Mouse (Mus musculus): ENCODE data around the gene Gm10337. TPM values are rescaled to one million over a fixed set of nuclear protein-coding genes. Genes with fewer than 3 reads are reported as not detected.

The Gm10337 gene
- polyA plus RNA-seq, 1 experiment from 2014 or later = 4.2 TPM

DNA sequence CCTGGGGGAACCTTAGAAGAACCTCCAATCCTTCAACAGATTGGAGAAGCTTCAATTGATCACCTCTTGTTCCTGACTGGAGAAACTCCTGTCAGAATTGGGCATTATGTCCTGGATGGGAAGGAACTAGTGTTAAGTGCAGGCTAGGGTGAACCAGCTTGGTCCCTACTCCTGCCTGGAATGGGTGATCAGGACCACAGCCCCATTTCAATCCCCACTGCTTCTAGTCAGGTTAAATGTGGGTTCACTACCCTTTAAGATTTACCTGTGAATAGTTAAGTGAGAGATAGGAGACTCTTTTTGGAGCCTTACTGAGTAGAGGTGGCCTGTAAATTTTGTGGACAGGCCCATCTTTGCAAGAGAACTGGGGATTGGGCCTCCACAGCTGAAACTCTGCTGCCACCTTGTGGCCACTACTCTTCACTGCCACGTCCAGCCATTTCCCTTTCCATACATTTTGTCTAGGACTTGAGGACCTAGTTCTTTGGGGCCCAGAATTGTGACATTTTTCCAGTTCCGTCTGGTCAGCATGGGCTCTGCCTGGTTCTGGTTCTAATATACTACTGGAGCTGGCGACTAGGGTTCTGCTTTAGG lies 21.5 kb downstream of the Gm10337 start, which contains the start of gene Npff:
TSS of gene Npff (minus strand) at position 51 of the 594 bp plus-strand sequence.
- H3K36me3 ChIP-seq (ENCODE audit: control insufficient read depth, insufficient read depth, low read length) = peaks cover 79% of the 10 kb centered on the region
- ATAC-seq (ENCODE audit: insufficient number of reproducible peaks, insufficient read depth, low FRiP score, low read depth) = no peak
- no peak within 1 kb of the TSS for H3K4me3 ChIP-seq (ENCODE audit: control insufficient read depth in 1 of 2, insufficient read depth in 1 of 2, low read depth in 1 of 2, low read length in 2 of 2)
- peak within 1 kb of the TSS; percentile 25; the same call in 1 of the 2 replicates for H3K9ac ChIP-seq (ENCODE audit: low read length)
- H3K27me3 ChIP-seq (ENCODE audit: control insufficient read depth, insufficient read depth, low read length) = no peaks in the 10 kb centered on the region
- WGBS = 12% methylated on average over 3 of the region's 3 CpGs
- H3K27ac ChIP-seq (replicated peaks in 1 of 2; ENCODE audit: control insufficient read depth in 1 of 2, insufficient read depth in 1 of 2, low read depth in 2 of 2, low read length in 2 of 2) = no peak within 1 kb of the TSS
- no peak within 1 kb of the TSS for H3K4me2 ChIP-seq (ENCODE audit: low read length)
- H3K4me1 ChIP-seq (ENCODE audit: control insufficient read depth in 2 of 2, insufficient read depth in 2 of 2, low read length in 2 of 2) = peaks cover 4 to 9% of the 10 kb centered on the region in 2 experiments; a peak in 3 of 4 replicates
- no peaks in the 10 kb centered on the region for H3K9me3 ChIP-seq (ENCODE audit: control insufficient read depth, low read length)

DNA sequence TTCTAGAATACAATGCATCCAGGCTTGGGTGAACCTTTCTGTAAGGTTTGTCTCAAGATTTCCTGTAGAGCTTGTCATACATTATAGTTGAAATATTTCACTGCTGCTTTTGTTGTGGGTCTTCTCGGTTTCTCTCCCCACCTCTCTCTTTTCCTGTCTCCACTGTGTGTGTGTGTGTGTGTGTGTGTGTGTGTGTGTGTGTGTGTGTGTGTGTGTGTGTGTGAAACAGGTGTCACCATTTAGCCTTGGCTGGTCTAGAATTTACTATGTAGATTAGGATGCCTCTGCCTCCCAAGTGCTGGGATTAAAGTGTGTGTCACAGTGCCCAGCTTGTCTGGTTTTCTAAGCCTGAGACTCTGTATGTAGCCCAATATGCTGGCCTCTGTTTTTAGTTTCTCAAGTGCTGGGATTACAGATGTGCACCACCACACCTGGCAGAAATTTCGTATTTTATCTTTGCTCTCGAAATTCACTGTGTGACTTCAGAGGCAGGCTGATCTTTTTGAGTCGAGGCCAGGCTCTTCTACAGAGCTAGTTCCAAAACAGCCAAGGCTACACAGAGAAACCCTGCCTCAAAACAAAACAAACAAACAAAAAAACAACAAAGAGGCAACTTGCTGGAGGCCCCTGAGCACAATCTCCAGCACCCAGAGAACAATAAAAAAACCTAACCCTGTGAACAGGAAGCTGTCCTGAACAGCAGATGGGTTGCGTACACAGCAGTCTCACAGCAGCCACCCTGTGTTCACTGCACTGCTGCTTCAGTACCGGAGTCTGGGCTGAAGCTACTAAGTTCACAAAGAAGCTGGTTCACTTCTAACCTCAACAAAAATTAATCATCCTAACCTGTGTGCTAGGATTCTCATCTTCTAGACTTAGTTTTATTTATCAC lies 22.8 kb downstream of the Gm10337 start:
- 82% methylated on average over 6 of the region's 6 CpGs for WGBS
- ATAC-seq (ENCODE audit: insufficient number of reproducible peaks, insufficient read depth, low FRiP score, low read depth) = no peak
- H3K36me3 ChIP-seq (ENCODE audit: control insufficient read depth, insufficient read depth, low read length) = peaks cover 83% of the 10 kb centered on the region

DNA sequence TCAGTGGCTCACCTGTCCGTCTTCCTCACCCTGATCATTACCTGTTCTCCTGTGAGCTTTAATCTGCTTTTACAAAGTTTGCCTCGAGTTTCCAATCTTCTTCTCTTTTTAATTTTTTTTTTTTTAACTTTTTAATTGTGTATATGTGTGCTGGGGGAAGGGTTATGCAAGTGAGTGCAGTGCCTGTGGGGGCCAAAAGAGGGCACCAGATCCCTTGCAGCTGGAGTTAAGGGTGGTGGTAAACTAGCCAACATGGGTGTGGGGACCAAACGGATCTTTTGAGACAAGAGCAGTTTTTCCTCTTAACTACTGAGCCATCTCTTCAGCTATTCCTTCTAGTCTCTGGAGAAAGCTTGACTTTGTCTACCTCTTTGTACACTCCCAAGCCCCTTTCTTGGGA lies 24.4 kb downstream of the Gm10337 start:
- ATAC-seq (ENCODE audit: insufficient number of reproducible peaks, insufficient read depth, low FRiP score, low read depth) = no peak

More for the DNA sequence above, 22.8 kb downstream of the Gm10337 start:
- H3K9ac ChIP-seq (ENCODE audit: low read length) = no peak overlapping the region
- H3K27me3 ChIP-seq (ENCODE audit: control insufficient read depth, insufficient read depth, low read length) = no peaks in the 10 kb centered on the region
- H3K4me2 ChIP-seq (ENCODE audit: low read length) = no peak overlapping the region
- no peak overlapping the region for H3K4me3 ChIP-seq (ENCODE audit: control insufficient read depth in 1 of 2, insufficient read depth in 1 of 2, low read depth in 1 of 2, low read length in 2 of 2)
- no peaks in the 10 kb centered on the region for H3K9me3 ChIP-seq (ENCODE audit: control insufficient read depth, low read length)
- no peak overlapping the region for H3K27ac ChIP-seq (replicated peaks in 1 of 2; ENCODE audit: control insufficient read depth in 1 of 2, insufficient read depth in 1 of 2, low read depth in 2 of 2, low read length in 2 of 2)
- H3K4me1 ChIP-seq (ENCODE audit: control insufficient read depth in 2 of 2, insufficient read depth in 2 of 2, low read length in 2 of 2) = no peaks in the 10 kb centered on the region

DNA sequence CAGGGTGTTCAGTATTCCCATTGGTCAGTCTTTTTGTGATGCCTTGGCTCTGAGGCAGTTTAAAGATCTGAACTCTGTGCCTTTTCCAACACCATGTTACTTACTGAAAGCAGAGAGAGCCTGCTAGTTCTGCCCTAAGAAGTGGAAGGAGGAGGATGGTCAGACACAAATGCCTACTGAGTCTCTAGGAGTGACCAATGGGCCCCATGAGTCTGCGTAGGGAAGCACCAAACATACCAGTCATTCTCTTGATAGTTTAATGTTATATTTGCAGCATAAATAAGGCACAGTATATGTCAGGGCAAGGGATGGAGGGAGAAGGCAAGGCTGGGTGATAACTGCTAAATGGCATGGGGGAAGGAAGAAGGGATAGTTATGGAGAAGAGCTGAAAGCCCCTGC lies 24.9 kb downstream of the Gm10337 start:
- H3K4me1 ChIP-seq (ENCODE audit: control insufficient read depth in 2 of 2, insufficient read depth in 2 of 2, low read length in 2 of 2) = no peaks in the 10 kb centered on the region
- WGBS = 92% methylated on average over 1 of the region's 1 CpGs
- H3K9me3 ChIP-seq (ENCODE audit: control insufficient read depth, low read length) = no peaks in the 10 kb centered on the region
- H3K9ac ChIP-seq (ENCODE audit: low read length) = no peak overlapping the region
- H3K27ac ChIP-seq (replicated peaks in 1 of 2; ENCODE audit: control insufficient read depth in 1 of 2, insufficient read depth in 1 of 2, low read depth in 2 of 2, low read length in 2 of 2) = no peak overlapping the region
- no peaks in the 10 kb centered on the region for H3K27me3 ChIP-seq (ENCODE audit: control insufficient read depth, insufficient read depth, low read length)
- H3K4me2 ChIP-seq (ENCODE audit: low read length) = no peak overlapping the region
- no peak for ATAC-seq (ENCODE audit: insufficient number of reproducible peaks, insufficient read depth, low FRiP score, low read depth)
- peaks cover 88% of the 10 kb centered on the region for H3K36me3 ChIP-seq (ENCODE audit: control insufficient read depth, insufficient read depth, low read length)
- H3K4me3 ChIP-seq (ENCODE audit: control insufficient read depth in 1 of 2, insufficient read depth in 1 of 2, low read depth in 1 of 2, low read length in 2 of 2) = no peak overlapping the region

More for the DNA sequence above, 24.4 kb downstream of the Gm10337 start:
- Histone ChIP-seq H3K4me2 (ENCODE audit: low read length) (no peak overlapping the region), H3K27me3 (ENCODE audit: control insufficient read depth, insufficient read depth, low read length) (no peaks in the 10 kb centered on the region), H3K36me3 (ENCODE audit: control insufficient read depth, insufficient read depth, low read length) (peaks cover 85% of the 10 kb centered on the region), H3K9ac (ENCODE audit: low read length) (no peak overlapping the region), H3K4me3 (ENCODE audit: control insufficient read depth in 1 of 2, insufficient read depth in 1 of 2, low read depth in 1 of 2, low read length in 2 of 2) (no peak overlapping the region), H3K27ac (replicated peaks in 1 of 2; ENCODE audit: control insufficient read depth in 1 of 2, insufficient read depth in 1 of 2, low read depth in 2 of 2, low read length in 2 of 2) (no peak overlapping the region), H3K4me1 (ENCODE audit: control insufficient read depth in 2 of 2, insufficient read depth in 2 of 2, low read length in 2 of 2) (no peaks in the 10 kb centered on the region), H3K9me3 (ENCODE audit: control insufficient read depth, low read length) (no peaks in the 10 kb centered on the region)
- 75% methylated on average over 3 of the region's 3 CpGs for WGBS

DNA sequence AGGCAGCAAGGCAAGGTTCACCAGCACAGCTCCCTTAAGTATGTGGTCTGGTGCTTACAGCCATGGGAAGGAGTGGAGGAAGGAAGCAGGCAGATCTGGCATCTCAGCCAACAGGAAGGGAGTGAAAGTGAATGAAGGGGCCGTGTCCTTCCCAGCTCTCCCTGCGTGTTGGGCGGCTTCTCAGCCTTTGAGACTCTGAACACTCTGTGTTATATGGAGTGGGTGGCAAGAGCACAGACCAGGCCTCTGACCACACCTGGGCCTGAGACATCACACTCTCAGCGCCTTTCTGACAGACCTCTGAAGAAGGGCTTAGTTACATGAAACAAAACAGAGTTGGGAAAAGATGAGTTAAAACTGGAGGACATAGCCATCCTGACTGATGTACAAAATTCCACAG lies 27.0 kb downstream of the Gm10337 start:
- H3K27ac ChIP-seq (replicated peaks in 1 of 2; ENCODE audit: control insufficient read depth in 1 of 2, insufficient read depth in 1 of 2, low read depth in 2 of 2, low read length in 2 of 2) = no peak overlapping the region
- 71% methylated on average over 4 of the region's 4 CpGs for WGBS

GRCm38 (mm10) chr15:102531586-102531985 lies 28.1 kb downstream of the Gm10337 start:
- no peak overlapping the region for H3K27ac ChIP-seq (replicated peaks in 1 of 2; ENCODE audit: control insufficient read depth in 1 of 2, insufficient read depth in 1 of 2, low read depth in 2 of 2, low read length in 2 of 2)
- no peaks in the 10 kb centered on the region for H3K9me3 ChIP-seq (ENCODE audit: control insufficient read depth, low read length)
- H3K36me3 ChIP-seq (ENCODE audit: control insufficient read depth, insufficient read depth, low read length) = peaks cover 93% of the 10 kb centered on the region
- no peak overlapping the region for H3K4me3 ChIP-seq (ENCODE audit: control insufficient read depth in 1 of 2, insufficient read depth in 1 of 2, low read depth in 1 of 2, low read length in 2 of 2)
- H3K9ac ChIP-seq (ENCODE audit: low read length) = no peak overlapping the region
- H3K27me3 ChIP-seq (ENCODE audit: control insufficient read depth, insufficient read depth, low read length) = no peaks in the 10 kb centered on the region
- no peaks in the 10 kb centered on the region for H3K4me1 ChIP-seq (ENCODE audit: control insufficient read depth in 2 of 2, insufficient read depth in 2 of 2, low read length in 2 of 2)
- 82% methylated on average over 4 of the region's 4 CpGs for WGBS
- H3K4me2 ChIP-seq (ENCODE audit: low read length) = no peak overlapping the region
- no peak for ATAC-seq (ENCODE audit: insufficient number of reproducible peaks, insufficient read depth, low FRiP score, low read depth)

More for the DNA sequence above, 27.0 kb downstream of the Gm10337 start:
- Histone ChIP-seq H3K4me3 (ENCODE audit: control insufficient read depth in 1 of 2, insufficient read depth in 1 of 2, low read depth in 1 of 2, low read length in 2 of 2) (no peak overlapping the region), H3K27me3 (ENCODE audit: control insufficient read depth, insufficient read depth, low read length) (no peaks in the 10 kb centered on the region), H3K4me1 (ENCODE audit: control insufficient read depth in 2 of 2, insufficient read depth in 2 of 2, low read length in 2 of 2) (no peaks in the 10 kb centered on the region), H3K4me2 (ENCODE audit: low read length) (no peak overlapping the region), H3K9me3 (ENCODE audit: control insufficient read depth, low read length) (no peaks in the 10 kb centered on the region), H3K9ac (ENCODE audit: low read length) (no peak overlapping the region), H3K36me3 (ENCODE audit: control insufficient read depth, insufficient read depth, low read length) (peaks cover 90% of the 10 kb centered on the region)
- no peak for ATAC-seq (ENCODE audit: insufficient number of reproducible peaks, insufficient read depth, low FRiP score, low read depth)

DNA sequence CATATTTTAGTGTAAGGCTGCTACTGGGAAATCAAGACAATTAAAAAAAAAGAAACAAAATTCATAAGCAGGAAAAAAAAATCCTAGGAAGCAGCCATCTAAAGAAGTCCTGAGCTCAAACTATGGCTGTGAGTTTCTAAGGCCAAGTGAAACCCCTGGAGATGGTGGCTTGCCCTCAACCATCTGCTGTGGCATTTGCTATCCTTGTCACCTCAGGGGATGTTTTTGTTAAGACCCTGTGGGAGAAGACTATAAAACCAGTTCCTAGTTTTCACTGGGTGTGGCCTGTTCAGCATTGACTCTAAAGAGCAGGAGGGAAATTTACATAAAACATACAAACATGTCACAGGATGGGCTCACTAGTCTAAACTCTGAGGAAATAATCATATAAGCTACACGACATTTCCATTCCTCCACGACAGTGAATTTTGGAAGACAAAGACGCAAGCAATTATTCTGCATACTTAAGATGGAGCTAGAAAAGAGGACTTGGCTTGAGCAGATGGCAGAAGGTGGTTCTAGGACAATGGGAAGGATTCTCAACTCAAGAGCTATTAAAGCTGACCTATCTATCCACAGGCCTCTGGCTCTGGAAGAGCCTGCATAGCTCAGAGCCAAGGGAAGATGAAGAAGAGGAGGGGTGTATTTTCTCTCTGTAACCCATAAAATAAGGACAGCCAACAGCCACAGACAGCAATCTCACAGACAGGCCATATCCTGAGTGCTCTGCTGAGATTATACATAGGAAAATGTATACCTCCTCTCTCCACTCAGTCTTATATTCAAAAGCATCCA lies 28.8 kb downstream of the Gm10337 start:
- WGBS = 92% methylated on average over 3 of the region's 3 CpGs
- Histone ChIP-seq H3K27me3 (ENCODE audit: control insufficient read depth, insufficient read depth, low read length) (no peaks in the 10 kb centered on the region), H3K9me3 (ENCODE audit: control insufficient read depth, low read length) (no peaks in the 10 kb centered on the region), H3K27ac (replicated peaks in 1 of 2; ENCODE audit: control insufficient read depth in 1 of 2, insufficient read depth in 1 of 2, low read depth in 2 of 2, low read length in 2 of 2) (no peak overlapping the region), H3K4me3 (ENCODE audit: control insufficient read depth in 1 of 2, insufficient read depth in 1 of 2, low read depth in 1 of 2, low read length in 2 of 2) (no peak overlapping the region), H3K36me3 (ENCODE audit: control insufficient read depth, insufficient read depth, low read length) (peaks cover 96% of the 10 kb centered on the region), H3K9ac (ENCODE audit: low read length) (no peak overlapping the region), H3K4me2 (ENCODE audit: low read length) (no peak overlapping the region), H3K4me1 (ENCODE audit: control insufficient read depth in 2 of 2, insufficient read depth in 2 of 2, low read length in 2 of 2) (no peaks in the 10 kb centered on the region)
- no peak for ATAC-seq (ENCODE audit: insufficient number of reproducible peaks, insufficient read depth, low FRiP score, low read depth)
